Mouse (Mus musculus) bone marrow, adult 2 months (tissue): ENCODE measurements around the gene Man2b2. TPM values are rescaled to one million over a fixed set of nuclear protein-coding genes. Genes with fewer than 3 reads are reported as not detected.

Experiments
- H3K27ac ChIP-seq: fragments of 200-500 bp; 2 replicates; pipeline ENCODE4 v1.5.1; 2012; ENCODE audit warnings: low read depth, mild to moderate bottlenecking, control low read depth, inconsistent platforms, low read length; ENCODE audit not compliant: control insufficient read depth, poor library complexity, insufficient read depth
- H3K4me1 ChIP-seq: fragments of 200-500 bp; 2 replicates; pipeline ENCODE4 v1.6.1; 2011; ENCODE audit warnings: low read length; ENCODE audit not compliant: control insufficient read depth, insufficient read depth
- H3K4me3 ChIP-seq: fragments of 200-500 bp; replicated peaks from 2 replicates; pipeline ENCODE3; 2011; ENCODE audit warnings: mild to moderate bottlenecking, low read depth, low read length, control low read depth; ENCODE audit not compliant: control insufficient read depth
- CTCF ChIP-seq: fragments of 200-500 bp; IDR thresholded peaks from 2 replicates; pipeline ENCODE4 v1.5.1; 2011; ENCODE audit warnings: low read length, control low read depth; ENCODE audit not compliant: control insufficient read depth, insufficient read depth
- POLR2A ChIP-seq: fragments of 200-500 bp; IDR thresholded peaks from 2 replicates; pipeline ENCODE4 v1.6.1; 2011; ENCODE audit warnings: low read depth, mild to moderate bottlenecking, control low read depth, low read length, borderline replicate concordance; ENCODE audit not compliant: control insufficient read depth
- WGBS: fragments of 180-500 bp; shearing (Covaris S2); methylation state at CpG from one replicate; pipeline ENCODE4 v1.1.7; 2018; 5-methylcytosine and 5-hydroxymethylcytosine counted together
- polyA plus RNA-seq: library from polyadenylated mRNA; stranded (reverse); fragments of >200 nt; gene quantifications from 2 replicates; pipeline ENCODE4 v1.2.4, GENCODE M21; 2011; ENCODE audit warnings: low replicate concordance; ENCODE audit not compliant: missing spikeins, insufficient read depth, insufficient read length

Man2b2 gene
- polyA plus RNA-seq, 1 experiment: 16.5 TPM

DNA sequence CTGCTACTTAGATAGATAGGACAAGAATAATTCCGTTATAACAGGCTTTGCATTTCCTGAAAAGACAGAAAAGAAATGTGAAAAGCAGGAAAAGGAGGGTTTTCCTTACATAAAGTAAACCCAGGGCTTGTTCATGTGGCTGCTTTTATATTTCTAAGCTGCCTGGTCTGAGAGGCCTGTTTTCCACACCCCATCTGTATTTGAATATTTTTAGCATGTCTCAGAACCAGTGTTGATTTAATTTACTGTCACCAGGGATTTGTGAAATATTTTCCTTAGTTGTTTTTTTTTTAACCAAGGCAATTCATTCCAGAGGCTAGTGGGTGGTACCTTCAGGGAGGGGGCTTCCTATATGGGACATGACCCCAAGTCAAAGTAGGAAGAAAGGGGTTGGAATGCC is 11.2 kb upstream of the Man2b2 start:
- Histone ChIP-seq H3K4me3 (no peak overlapping the region), H3K4me1 (no peaks in the 10 kb centered on the region), H3K27ac (no peak overlapping the region)
- TF ChIP-seq POLR2A (no peak), CTCF (no peak)
- WGBS: 56% methylated on average over 1 of the region's 1 CpGs

- no peak overlapping the region for H3K27ac ChIP-seq
- TF ChIP-seq POLR2A: no peak
- TF ChIP-seq CTCF: no peak
- H3K4me1 ChIP-seq: no peaks in the 10 kb centered on the region
- no peak overlapping the region for H3K4me3 ChIP-seq
- 76% methylated on average over 7 of the region's 7 CpGs for WGBS
These were observed 9.6 kb upstream of the Man2b2 start for GRCm38 (mm10) chr5:36840092-36840491.

DNA sequence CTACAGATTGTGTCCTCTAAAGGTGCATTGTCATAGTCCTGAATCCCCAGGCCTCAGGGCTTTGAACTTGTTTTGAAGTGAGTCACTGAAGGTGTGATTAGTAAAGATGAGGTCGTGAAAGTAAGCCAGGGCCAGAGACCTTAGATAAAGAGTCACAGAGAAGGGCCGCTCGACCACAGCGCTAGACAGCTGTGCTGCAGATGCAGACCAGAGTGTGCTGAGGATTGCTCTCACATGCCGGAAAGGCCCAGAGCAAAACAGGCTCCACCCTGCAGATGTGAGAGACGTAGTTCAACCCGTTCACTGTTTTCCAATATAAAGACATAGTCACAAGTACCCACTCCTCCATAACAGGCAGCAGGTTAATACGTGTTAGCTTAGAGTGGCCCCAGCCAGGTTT is 9.1 kb upstream of the Man2b2 start:
- Histone ChIP-seq H3K27ac (no peak overlapping the region), H3K4me3 (no peak overlapping the region), H3K4me1 (no peaks in the 10 kb centered on the region)
- TF ChIP-seq POLR2A (no peak), CTCF (no peak)
- 67% methylated on average over 8 of the region's 8 CpGs for WGBS

GRCm38 (mm10) chr5:36839032-36839431 is 8.6 kb upstream of the Man2b2 start:
- no peaks in the 10 kb centered on the region for H3K4me1 ChIP-seq

DNA sequence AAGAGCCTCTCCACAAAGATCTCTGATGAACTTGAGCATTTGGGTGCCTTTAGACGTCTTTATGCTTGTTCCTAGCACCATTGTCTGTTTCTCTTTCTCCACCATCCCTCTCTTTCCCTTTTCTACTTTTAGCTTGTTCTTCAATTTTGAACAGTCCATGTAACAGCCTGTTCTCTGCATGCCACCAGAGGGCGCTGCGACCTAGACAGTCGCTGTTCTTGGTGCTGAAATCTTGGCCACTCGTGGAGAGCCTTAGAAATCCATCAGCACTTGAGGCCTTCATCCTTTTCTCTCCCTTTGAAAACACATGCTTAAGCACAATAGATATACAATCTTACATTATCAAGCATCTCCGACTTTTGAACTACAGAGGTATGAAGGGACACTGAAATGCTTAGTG is 5.5 kb upstream of the Man2b2 start:
- H3K4me1 ChIP-seq: no peaks in the 10 kb centered on the region
- WGBS: 3% methylated on average over 6 of the region's 6 CpGs
- TF ChIP-seq POLR2A (no peak), CTCF (peak; percentile 94)
- H3K4me3 ChIP-seq: no peak overlapping the region
- no peak overlapping the region for H3K27ac ChIP-seq

More at GRCm38 (mm10) chr5:36839032-36839431, 8.6 kb upstream of the Man2b2 start:
- WGBS: 81% methylated on average over 2 of the region's 2 CpGs
- no peak for TF ChIP-seq CTCF
- no peak for TF ChIP-seq POLR2A
- no peak overlapping the region for H3K27ac ChIP-seq
- H3K4me3 ChIP-seq: no peak overlapping the region

GRCm38 (mm10) chr5:36831272-36831671 is 819 bp upstream of the Man2b2 start:
- Histone ChIP-seq H3K4me3 (no peak overlapping the region), H3K27ac (no peak overlapping the region), H3K4me1 (no peaks in the 10 kb centered on the region; the same call in 1 of the 2 replicates)
- WGBS: 58% methylated on average over 7 of the region's 7 CpGs
- TF ChIP-seq CTCF (no peak), POLR2A (no peak)

DNA sequence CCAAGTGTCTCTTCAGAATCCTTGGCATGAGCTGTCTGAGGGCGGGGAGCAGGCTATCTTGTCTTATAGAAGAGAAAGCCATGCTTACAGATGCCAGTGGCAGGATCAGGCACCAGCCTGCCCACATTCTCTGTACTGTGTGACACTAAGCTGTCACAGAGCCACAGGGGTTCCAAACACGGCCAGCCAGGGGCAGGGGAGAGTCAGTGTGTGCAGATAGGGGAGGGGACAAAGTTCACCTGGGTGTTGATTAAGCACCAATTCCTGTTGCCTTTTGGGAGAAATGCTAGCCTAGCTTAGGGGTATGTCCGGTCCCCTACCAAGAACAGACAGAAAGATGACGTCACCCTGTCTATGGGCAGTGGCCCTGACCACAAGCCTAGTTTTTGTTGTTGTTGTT is 1.4 kb downstream of the Man2b2 start:
- H3K27ac ChIP-seq: no peak overlapping the region
- 86% methylated on average over 4 of the region's 4 CpGs for WGBS
- H3K4me3 ChIP-seq: no peak overlapping the region
- TF ChIP-seq POLR2A (no peak), CTCF (no peak)
- H3K4me1 ChIP-seq: no peaks in the 10 kb centered on the region; the same call in 1 of the 2 replicates

DNA sequence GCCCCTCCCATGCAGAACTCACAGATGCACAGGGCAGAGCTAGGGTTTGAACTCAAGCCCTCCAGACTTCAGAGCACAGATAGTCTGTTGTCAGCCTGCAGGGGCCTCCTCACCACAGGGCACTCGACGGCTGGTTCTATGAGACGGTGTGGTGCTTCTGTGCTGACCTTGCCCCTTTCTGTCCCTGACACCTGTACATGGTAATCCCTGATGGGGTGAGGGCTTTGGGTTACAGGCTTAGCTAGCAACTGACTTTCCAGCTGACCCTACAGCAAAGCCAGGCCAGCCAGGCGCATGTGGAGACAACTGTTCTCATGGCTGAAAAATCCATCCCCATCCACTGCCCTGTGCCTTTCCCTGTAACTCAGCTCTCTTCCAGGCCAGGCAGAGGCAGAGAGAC is 7.5 kb downstream of the Man2b2 start:
- Histone ChIP-seq H3K4me3 (no peak overlapping the region), H3K27ac (no peak overlapping the region; the same call in 1 of the 2 replicates), H3K4me1 (no peaks in the 10 kb centered on the region)
- 97% methylated on average over 4 of the region's 4 CpGs for WGBS
- TF ChIP-seq POLR2A (no peak), CTCF (no peak)

- H3K4me3 ChIP-seq: no peak overlapping the region
- H3K27ac ChIP-seq: no peak overlapping the region
- 64% methylated on average over 6 of the region's 6 CpGs for WGBS
- TF ChIP-seq CTCF: peak; percentile 86
- TF ChIP-seq POLR2A: no peak
- no peaks in the 10 kb centered on the region for H3K4me1 ChIP-seq
These were observed 10.3 kb downstream of the Man2b2 start for GRCm38 (mm10) chr5:36820142-36820541.
